Mouse (Mus musculus) macrophage (primary cell): ENCODE data around the gene Grb7. TPM values are rescaled to one million over a fixed set of nuclear protein-coding genes. Genes with fewer than 3 reads are reported as not detected.

ENCODE experiments used
- H3K27ac ChIP-seq: fragments of 350-480 bp; formaldehyde crosslinking; 2 replicates; pipeline ENCODE4 v1.9.0; 2021
- H3K36me3 ChIP-seq: fragments of 350-480 bp; formaldehyde crosslinking; 2 replicates; pipeline ENCODE4 v1.9.0; 2021; ENCODE audit errors: inconsistent target
- H3K4me3 ChIP-seq: fragments of 350-480 bp; formaldehyde crosslinking; 2 replicates; pipeline ENCODE4 v1.9.0; 2021; ENCODE audit errors: inconsistent target
- H3K79me2 ChIP-seq: fragments of 350-480 bp; formaldehyde crosslinking; 2 replicates; pipeline ENCODE4 v1.9.0; 2021; ENCODE audit errors: inconsistent target
- WGBS: methylation state at CpG from one replicate; pipeline ENCODE4 v1.1.7; 2026; ENCODE audit warnings: inconsistent platforms; ENCODE audit not compliant: missing documents; 5-methylcytosine and 5-hydroxymethylcytosine counted together
- polyA plus RNA-seq: library from polyadenylated mRNA; stranded (reverse); fragments of 250-400 nt; gene quantifications from 3 replicates; pipeline ENCODE4 v1.2.4, GENCODE M21; 2018; ENCODE audit warnings: inconsistent platforms

Gene Grb7
- polyA plus RNA-seq, 1 experiment from 2014 or later: 0.06 TPM

GRCm38 (mm10) chr11:98455484-98455883 lies 9.3 kb downstream of the Grb7 start:
- 90% methylated on average over 4 of the region's 4 CpGs for WGBS
- Histone ChIP-seq H3K36me3 (no peaks in the 10 kb centered on the region), H3K4me3 (no peak overlapping the region), H3K27ac (no peak overlapping the region), H3K79me2 (no peaks in the 10 kb centered on the region)

GRCm38 (mm10) chr11:98456545-98456944 lies 10.4 kb downstream of the Grb7 start:
- no peak overlapping the region for H3K4me3 ChIP-seq
- 82% methylated on average over 5 of the region's 5 CpGs for WGBS
- H3K36me3 ChIP-seq: no peaks in the 10 kb centered on the region
- no peak overlapping the region for H3K27ac ChIP-seq
- H3K79me2 ChIP-seq: no peaks in the 10 kb centered on the region

GRCm38 (mm10) chr11:98456945-98457344 lies 10.8 kb downstream of the Grb7 start:
- 34% methylated on average over 9 of the region's 9 CpGs for WGBS
- Histone ChIP-seq H3K27ac (no peak overlapping the region), H3K79me2 (no peaks in the 10 kb centered on the region), H3K36me3 (no peaks in the 10 kb centered on the region), H3K4me3 (peak overlapping the region; percentile 17; the same call in 1 of the 2 replicates)

GRCm38 (mm10) chr11:98457367-98458120 lies 11.3 kb downstream of the Grb7 start:
- H3K4me3 ChIP-seq: peak overlapping the region; percentile 17; the same call in 1 of the 2 replicates
- H3K27ac ChIP-seq: no peak overlapping the region
- 1% methylated on average over 39 of the region's 64 CpGs for WGBS
- H3K36me3 ChIP-seq: no peaks in the 10 kb centered on the region
- no peaks in the 10 kb centered on the region for H3K79me2 ChIP-seq

DNA sequence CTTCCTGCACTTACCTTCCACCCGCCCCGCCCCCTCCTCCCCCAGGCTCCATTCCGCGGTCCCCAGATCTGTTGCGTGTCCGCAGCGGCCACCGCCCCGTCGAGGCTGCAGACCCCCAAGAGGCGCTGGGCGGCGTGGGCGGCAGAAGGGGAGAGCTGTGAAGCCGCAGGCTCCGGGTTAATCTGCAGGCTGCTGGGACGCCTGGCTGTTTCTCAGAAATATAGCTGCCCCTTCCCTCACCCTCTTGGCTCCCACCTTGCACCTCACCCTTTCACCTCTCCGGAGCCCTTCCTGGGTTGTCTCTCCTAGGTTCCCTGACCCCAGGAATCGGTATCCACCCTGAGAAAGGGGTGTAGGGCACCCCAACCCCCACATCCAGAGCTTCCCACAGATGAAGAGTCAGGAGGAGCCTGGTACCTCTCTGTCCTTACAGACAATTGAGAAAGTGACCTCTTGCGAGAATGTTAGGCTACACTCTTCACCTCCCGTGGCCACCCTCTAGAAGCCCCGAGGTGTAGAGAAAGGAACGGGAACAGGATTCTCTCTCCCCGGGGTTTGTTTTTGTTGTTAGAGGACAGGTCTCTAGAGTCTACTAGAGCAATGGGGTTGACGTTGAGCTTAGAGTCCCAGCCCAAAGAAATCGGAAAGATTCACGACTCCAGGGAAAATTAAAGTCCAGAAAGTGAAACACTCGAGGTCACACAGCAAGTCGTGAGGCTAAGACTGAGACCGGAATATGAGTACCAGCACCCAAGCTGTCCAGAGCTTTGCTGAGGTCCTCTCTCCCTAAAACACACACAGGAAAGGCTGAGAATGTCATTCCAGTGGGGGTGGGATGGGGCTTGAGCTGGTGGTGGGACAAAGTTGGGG lies 12.2 kb downstream of the Grb7 start:
- WGBS: 7% methylated on average over 29 of the region's 30 CpGs
- no peaks in the 10 kb centered on the region for H3K79me2 ChIP-seq
- H3K36me3 ChIP-seq: no peaks in the 10 kb centered on the region
- H3K27ac ChIP-seq: no peak overlapping the region
- H3K4me3 ChIP-seq: no peak overlapping the region

GRCm38 (mm10) chr11:98459071-98459741 lies 13.0 kb downstream of the Grb7 start:
- Histone ChIP-seq H3K79me2 (no peaks in the 10 kb centered on the region), H3K27ac (no peak overlapping the region), H3K36me3 (no peaks in the 10 kb centered on the region), H3K4me3 (no peak overlapping the region)
- WGBS: 31% methylated on average over 11 of the region's 11 CpGs

DNA sequence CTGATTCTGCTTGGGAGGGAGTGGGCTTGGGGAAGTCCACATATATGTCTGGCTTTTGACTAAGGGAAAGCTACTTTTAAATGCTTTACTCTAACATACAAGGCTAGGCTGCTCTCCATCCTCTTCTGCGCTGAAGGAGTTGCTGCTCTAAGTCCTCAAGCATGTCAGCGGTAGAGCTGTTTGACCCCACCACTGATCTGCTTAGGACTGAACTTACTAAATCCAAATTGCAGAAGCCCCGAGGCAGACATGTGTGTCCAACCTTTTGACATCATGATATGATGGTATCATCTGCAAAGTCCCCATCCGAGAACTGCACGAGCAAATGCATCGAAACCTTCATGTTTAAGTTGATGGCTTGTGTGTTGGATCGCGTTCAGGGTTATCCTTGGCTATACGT lies 13.7 kb downstream of the Grb7 start:
- WGBS: 88% methylated on average over 9 of the region's 9 CpGs
- no peak overlapping the region for H3K27ac ChIP-seq
- no peak overlapping the region for H3K4me3 ChIP-seq
- H3K79me2 ChIP-seq: no peaks in the 10 kb centered on the region
- H3K36me3 ChIP-seq: no peaks in the 10 kb centered on the region

DNA sequence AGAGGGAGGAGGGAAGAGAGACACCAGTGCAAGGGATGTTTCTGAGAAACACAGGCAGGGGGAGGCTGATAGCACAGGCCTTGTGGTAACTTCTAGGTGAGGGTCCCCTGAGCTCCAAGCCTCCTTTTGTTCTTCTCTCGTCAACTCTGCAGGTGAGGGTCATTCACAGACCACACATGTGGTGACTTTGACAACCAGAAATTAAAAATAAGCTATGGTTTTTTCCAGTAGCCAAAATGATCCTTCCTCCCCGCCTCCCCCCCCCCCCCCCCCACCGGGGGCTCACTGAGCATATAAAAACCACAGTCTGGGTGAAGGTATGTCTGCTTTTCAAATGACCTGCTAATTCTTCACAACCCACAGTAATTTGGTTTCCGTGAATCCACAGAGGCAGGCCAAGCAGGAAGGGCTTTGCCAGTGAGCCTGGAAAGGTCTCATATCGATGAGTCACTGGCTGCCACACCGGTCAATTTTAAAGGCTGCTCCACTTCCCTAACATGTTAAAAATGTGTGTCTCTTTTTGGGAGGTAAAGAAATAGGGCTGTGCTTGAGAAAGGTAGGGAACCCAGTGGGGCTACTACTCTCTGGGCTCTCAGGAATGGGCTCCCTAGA lies 15.0 kb downstream of the Grb7 start:
- Histone ChIP-seq H3K27ac (no peak overlapping the region), H3K4me3 (no peak overlapping the region), H3K36me3 (no peaks in the 10 kb centered on the region), H3K79me2 (no peaks in the 10 kb centered on the region)
- 23% methylated on average over 6 of the region's 6 CpGs for WGBS

- H3K79me2 ChIP-seq: no peaks in the 10 kb centered on the region
- H3K4me3 ChIP-seq: no peak overlapping the region
- no peak overlapping the region for H3K27ac ChIP-seq
- 91% methylated on average over 6 of the region's 6 CpGs for WGBS
- no peaks in the 10 kb centered on the region for H3K36me3 ChIP-seq
Measured at GRCm38 (mm10) chr11:98462255-98462654, 16.1 kb downstream of the Grb7 start.

DNA sequence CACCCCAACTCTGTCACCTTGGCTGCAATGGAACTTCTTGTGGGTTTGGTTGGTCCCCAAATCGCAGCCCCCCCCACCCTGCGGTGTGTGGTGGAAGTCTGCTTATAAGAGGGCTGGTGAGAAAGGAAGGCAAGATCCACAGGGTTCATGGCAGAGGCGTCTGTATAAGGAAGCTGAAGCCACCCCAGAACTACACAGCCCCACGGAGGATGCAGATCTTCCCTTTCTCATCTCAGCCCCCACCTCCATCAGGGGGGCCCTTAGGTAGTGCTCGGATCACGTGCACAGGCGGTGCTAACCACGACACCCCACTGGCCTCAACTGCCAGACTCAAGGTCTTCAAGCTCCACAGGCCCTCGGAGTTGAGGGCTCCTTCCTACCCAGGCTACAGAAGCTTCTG lies 17.7 kb downstream of the Grb7 start:
- H3K79me2 ChIP-seq: no peaks in the 10 kb centered on the region
- no peak overlapping the region for H3K4me3 ChIP-seq
- H3K27ac ChIP-seq: no peak overlapping the region
- 71% methylated on average over 9 of the region's 9 CpGs for WGBS
- H3K36me3 ChIP-seq: no peaks in the 10 kb centered on the region

GRCm38 (mm10) chr11:98464516-98464915 lies 18.3 kb downstream of the Grb7 start:
- Histone ChIP-seq H3K27ac (no peak overlapping the region), H3K36me3 (no peaks in the 10 kb centered on the region), H3K4me3 (no peak overlapping the region), H3K79me2 (no peaks in the 10 kb centered on the region)
- 68% methylated on average over 6 of the region's 6 CpGs for WGBS

DNA sequence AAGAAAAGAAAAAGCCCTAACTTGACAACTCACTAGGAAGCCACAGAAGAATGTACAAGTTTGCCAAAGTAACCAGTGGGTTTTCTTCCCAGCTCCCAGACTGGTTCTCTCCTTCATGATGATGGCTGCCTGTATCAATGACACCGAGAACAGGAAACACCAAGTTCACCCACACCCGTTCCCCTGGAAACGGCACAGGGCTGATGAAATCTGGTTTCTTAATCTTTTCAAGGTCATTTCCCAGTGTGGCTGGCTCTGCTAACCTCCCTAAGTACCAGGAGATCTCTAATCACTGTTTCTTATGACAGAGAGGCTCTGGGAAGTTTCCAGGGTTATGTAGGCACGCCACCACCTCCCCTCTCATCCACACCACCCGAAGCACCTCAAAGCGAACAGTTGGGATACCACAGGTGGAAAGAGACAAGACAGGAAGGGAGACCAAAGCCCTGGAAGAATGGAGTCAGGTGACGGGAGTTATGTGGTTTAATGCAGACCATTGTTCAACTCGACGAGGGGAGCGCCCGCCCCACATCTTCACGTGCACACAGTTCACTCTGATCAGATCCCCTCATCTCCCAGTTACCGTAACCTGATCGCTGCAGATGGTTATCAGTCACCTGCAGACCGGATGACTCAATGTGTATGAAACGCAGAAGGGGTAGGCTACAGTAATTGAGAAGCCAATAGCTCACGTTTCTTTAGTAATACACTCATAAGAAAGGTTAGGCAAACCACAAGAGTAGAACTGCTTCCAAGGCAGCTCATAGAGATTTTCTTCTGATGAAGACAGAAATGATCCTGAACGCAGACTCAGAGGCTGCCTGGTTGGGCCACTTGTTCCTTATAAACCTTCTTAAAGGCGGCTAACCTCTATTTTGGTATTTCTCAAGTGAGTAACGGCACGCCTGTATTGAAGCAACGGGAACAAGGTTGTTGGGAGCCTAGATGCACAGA lies 23.8 kb downstream of the Grb7 start:
- Histone ChIP-seq H3K36me3 (no peaks in the 10 kb centered on the region), H3K27ac (no peak overlapping the region)
- 47% methylated on average over 22 of the region's 22 CpGs for WGBS

DNA sequence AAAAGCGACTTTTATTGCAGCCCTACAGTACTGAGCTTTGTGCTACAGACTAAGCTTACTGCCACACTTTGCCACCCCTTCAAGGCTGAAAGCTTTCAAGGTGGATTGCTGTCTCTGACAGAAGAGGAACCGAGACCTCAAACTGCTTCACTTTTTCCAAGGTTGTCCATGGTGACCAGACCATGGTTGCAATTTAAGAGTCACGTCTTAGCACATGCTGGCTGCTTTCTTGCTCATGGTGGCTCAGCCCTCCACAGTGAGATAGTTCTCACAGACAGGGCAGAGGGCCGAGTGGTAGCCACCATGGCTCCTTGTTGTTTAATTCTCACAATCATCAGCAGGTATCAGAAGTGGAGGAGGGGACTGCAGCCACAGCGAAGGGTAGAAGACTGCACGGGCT lies 24.6 kb downstream of the Grb7 start:
- Histone ChIP-seq H3K36me3 (no peaks in the 10 kb centered on the region), H3K27ac (no peak overlapping the region), H3K79me2 (no peaks in the 10 kb centered on the region), H3K4me3 (no peak overlapping the region)
- 62% methylated on average over 6 of the region's 6 CpGs for WGBS

More for the DNA sequence above, 23.8 kb downstream of the Grb7 start:
- Histone ChIP-seq H3K4me3 (no peak overlapping the region), H3K79me2 (no peaks in the 10 kb centered on the region)
